Mouse (Mus musculus): ENCODE data around the gene Scfd2. TPM values are rescaled to one million over a fixed set of nuclear protein-coding genes. Genes with fewer than 3 reads are reported as not detected.

The Scfd2 gene
- 20.2 and 21.6 TPM in 2 replicates for polyA plus RNA-seq (2016; fragmentation: Nextera tagmentation; extraction: Ambion mirVana)

DNA sequence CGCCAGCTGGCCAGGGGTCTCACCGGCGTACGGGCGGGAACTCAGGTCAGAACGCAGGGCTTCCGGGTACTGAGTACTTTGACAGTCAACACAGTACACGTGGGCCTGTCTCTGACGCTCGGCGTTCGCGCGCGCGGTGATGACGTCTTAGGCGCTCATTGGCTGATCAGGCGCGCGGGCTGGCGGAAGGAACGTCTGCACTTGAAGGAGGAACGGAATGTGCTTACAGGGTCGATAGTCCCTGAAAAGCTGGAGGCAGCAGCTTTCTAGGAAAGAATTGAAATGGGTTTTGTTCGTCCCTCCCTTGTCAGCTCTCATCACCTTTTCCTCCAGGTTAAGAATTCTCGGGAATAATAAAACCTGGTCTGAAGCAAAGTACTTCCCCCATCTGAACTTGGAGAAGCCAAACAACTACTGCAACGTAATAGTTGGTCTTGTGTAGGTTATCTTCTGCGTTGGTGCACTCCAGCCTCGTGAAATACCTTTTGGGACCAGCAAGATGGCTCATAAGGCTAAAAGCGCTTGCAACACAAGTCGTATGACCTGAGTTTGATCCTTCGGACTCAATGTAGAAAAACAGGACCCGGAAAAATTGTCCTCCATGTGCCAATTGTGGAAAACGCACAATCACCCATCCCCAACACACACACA is at the start of gene Scfd2:
Gene Scfd2, minus strand, starts transcription at position 130 of the 651 bp plus-strand sequence.
- Histone ChIP-seq H3K27ac (no peak within 1 kb of the TSS), H3K4me2 (replicated peaks) (peak within 1 kb of the TSS; percentile 86), H3K4me1 (peaks cover 22% of the 10 kb centered on the region), H3K9me3 (no peaks in the 10 kb centered on the region), H3K9ac (peak within 1 kb of the TSS; percentile 66), H3K36me3 (no peaks in the 10 kb centered on the region), H3K27me3 (replicated peaks) (no peaks in the 10 kb centered on the region), H3K4me3 (peak within 1 kb of the TSS; percentile 87)
- peak; percentile 85 for ATAC-seq (ENCODE audit: low FRiP score, low read depth)
- WGBS, result 6% methylated on average over 35 of the region's 35 CpGs

GRCm38 (mm10) chr5:74571767-74572166 is 40.2 kb upstream of the Scfd2 start:
- no peaks in the 10 kb centered on the region for H3K4me1 ChIP-seq
- WGBS, result 92% methylated on average over 6 of the region's 6 CpGs
- H3K27me3 ChIP-seq (replicated peaks), result no peaks in the 10 kb centered on the region
- no peaks in the 10 kb centered on the region for H3K9me3 ChIP-seq
- no peak overlapping the region for H3K27ac ChIP-seq
- H3K36me3 ChIP-seq, result peaks cover 18% of the 10 kb centered on the region
- H3K4me2 ChIP-seq (replicated peaks), result no peak overlapping the region
- H3K9ac ChIP-seq, result no peak overlapping the region
- H3K4me3 ChIP-seq, result no peak overlapping the region
- no peak for ATAC-seq (ENCODE audit: low FRiP score, low read depth)

- H3K4me2 ChIP-seq (replicated peaks), result no peak overlapping the region
- no peaks in the 10 kb centered on the region for H3K4me1 ChIP-seq
- 93% methylated on average over 1 of the region's 1 CpGs for WGBS
- no peak overlapping the region for H3K4me3 ChIP-seq
- no peak for ATAC-seq (ENCODE audit: low FRiP score, low read depth)
- H3K9ac ChIP-seq, result no peak overlapping the region
- no peak overlapping the region for H3K27ac ChIP-seq
- no peaks in the 10 kb centered on the region for H3K27me3 ChIP-seq (replicated peaks)
- no peaks in the 10 kb centered on the region for H3K9me3 ChIP-seq
- peaks cover 58% of the 10 kb centered on the region for H3K36me3 ChIP-seq
These were observed 29.6 kb upstream of the Scfd2 start for GRCm38 (mm10) chr5:74561151-74561550.

DNA sequence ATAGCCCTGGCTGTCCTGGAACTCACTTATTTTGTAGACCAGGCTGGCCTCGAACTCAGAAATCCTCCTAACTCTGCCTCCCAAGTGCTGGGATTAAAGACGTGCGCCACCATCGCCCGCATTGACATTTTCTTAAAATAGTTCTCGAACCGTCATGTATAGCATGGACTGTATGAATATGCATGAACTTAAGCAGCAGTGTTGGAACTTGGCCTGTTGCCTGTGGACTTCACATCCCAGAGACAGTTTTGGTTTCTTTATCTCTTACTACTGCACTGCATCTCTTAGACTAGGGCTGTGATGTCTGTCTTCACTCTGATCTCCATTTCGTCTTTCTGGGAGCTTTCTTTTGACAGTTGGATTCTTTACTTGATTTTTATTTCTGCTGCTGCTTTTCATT is 18.0 kb upstream of the Scfd2 start:
- Histone ChIP-seq H3K36me3 (peaks cover 31% of the 10 kb centered on the region), H3K9me3 (no peaks in the 10 kb centered on the region), H3K9ac (no peak overlapping the region), H3K4me1 (no peaks in the 10 kb centered on the region), H3K27me3 (replicated peaks) (no peaks in the 10 kb centered on the region), H3K27ac (no peak overlapping the region), H3K4me2 (replicated peaks) (no peak overlapping the region), H3K4me3 (no peak overlapping the region)
- no peak for ATAC-seq (ENCODE audit: low FRiP score, low read depth)
- WGBS, result 89% methylated on average over 8 of the region's 8 CpGs

GRCm38 (mm10) chr5:74545606-74546005 is 14.0 kb upstream of the Scfd2 start:
- Histone ChIP-seq H3K4me3 (no peak overlapping the region), H3K4me2 (replicated peaks) (no peak overlapping the region), H3K27me3 (replicated peaks) (no peaks in the 10 kb centered on the region), H3K9ac (no peak overlapping the region), H3K9me3 (no peaks in the 10 kb centered on the region), H3K36me3 (peaks cover 31% of the 10 kb centered on the region), H3K27ac (no peak overlapping the region), H3K4me1 (no peaks in the 10 kb centered on the region)
- no peak for ATAC-seq (ENCODE audit: low FRiP score, low read depth)
- 89% methylated on average over 4 of the region's 4 CpGs for WGBS

DNA sequence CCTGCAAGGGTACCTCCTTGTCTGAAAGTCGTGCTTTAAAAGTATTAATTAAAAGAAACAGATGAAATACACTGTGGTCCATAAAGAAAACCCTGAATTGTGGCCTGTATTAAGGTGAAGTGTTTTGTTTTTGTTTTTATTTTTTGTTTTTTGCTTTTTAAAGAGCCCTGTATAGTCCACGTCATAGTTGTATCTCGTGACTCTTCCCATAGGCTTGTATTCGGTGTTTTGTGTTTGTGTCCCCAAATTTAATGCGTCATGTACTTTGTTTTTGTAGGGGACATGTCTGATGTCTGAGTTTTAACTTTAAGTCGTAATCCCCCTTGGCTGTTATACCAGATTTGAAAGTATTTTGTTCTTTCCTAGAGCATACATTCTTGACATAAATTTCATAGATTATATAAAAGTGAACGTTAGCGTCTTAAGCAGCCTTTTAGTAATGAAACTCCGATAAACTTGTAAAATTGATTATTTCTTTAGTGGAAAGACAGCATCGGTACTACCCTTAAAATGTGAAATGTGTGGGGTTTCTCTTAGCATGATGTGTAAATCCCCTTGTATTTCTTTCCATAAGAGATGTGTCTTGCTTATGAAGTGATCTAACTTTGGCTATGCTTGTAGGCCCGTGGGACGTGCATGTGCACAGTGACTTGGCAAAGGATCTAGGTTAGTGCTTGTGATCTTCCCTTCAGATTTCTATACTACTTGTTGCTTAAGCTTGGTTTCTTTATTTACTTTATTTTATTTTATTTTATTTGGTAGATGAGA is 4.8 kb upstream of the Scfd2 start:
- peak overlapping the region; percentile 62 for H3K4me2 ChIP-seq (replicated peaks)
- ATAC-seq (ENCODE audit: low FRiP score, low read depth), result no peak
- H3K9me3 ChIP-seq, result no peaks in the 10 kb centered on the region
- no peaks in the 10 kb centered on the region for H3K27me3 ChIP-seq (replicated peaks)
- H3K9ac ChIP-seq, result peak overlapping the region; percentile 89
- no peak overlapping the region for H3K27ac ChIP-seq
- 50% methylated on average over 12 of the region's 12 CpGs for WGBS
- no peaks in the 10 kb centered on the region; the same call in 1 of the 2 replicates for H3K36me3 ChIP-seq
- H3K4me3 ChIP-seq, result peak overlapping the region; percentile 88
- H3K4me1 ChIP-seq, result peaks cover 18% of the 10 kb centered on the region

DNA sequence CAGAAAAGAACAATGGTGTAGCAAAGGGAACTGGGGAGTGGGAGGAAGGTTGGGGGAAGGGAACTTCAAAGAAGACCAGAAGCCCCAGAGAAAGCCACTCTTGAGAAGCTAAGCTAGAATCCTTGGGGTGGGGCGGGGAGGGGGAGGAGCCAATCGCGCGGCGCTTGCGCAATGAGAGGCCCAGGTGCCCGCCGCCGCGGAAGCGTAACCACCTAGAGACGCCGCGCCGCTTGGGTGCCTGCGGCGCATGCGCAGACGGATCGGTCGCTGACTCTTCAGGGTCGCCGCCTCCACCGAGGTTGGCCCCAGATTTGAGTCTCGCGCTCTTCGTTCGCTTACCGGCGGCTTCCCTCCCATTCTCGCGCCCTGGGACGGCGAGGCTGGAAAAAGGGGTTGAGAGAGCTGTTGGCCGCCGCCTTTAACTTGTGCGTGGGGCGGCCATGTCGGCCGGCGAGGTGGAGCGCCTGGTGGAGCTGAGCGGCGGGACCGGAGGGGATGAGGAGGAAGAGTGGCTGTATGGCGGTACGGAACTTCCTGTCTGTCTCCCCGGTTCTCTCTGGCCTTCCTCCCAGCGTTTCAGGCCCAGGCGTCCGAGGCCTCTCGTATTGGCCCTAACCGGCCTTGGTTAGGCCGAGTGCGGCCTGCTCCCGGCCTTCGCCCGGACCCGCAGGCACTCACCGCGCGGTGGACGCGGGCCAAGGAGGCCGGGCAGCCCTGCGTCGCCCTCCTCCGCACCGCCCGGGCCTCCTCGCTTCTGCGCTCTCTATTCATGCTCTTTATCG is 3.9 kb upstream of the Scfd2 start, which contains the start of gene Fip1l1:
Gene Fip1l1, plus strand, starts transcription at position 210 of the 782 bp plus-strand sequence.
- Histone ChIP-seq H3K36me3 (no peaks in the 10 kb centered on the region; the same call in 1 of the 2 replicates), H3K4me2 (replicated peaks) (peak within 1 kb of the TSS; percentile 62), H3K4me3 (peak within 1 kb of the TSS; percentile 88), H3K27me3 (replicated peaks) (no peaks in the 10 kb centered on the region), H3K9me3 (no peaks in the 10 kb centered on the region), H3K27ac (peak within 1 kb of the TSS; percentile 79), H3K9ac (peak within 1 kb of the TSS; percentile 89), H3K4me1 (peaks cover 24% of the 10 kb centered on the region)
- ATAC-seq (ENCODE audit: low FRiP score, low read depth), result peak; percentile 88
- WGBS, result under 1% methylated on average over 73 of the region's 73 CpGs

DNA sequence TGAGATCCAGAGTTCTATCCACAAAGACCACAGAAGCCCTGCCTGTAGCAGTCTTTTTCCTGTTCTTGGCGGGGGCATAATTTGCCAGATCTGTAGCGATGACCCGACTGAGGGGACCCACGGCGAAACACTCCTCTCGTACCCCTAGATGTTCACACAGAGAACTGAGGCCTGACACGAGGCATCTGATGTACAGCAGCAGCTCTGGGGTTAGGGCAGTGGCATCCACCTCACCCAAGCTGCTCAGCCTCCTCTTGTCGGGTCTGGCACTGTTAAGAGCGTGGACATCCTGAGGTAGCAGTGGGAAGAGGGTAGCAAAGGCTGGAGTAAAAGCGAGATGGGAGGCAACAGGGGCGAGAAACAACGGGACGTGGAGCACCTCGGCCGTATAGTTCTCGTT is 774 bp downstream of the Scfd2 start:
- Histone ChIP-seq H3K27me3 (replicated peaks) (no peaks in the 10 kb centered on the region), H3K27ac (no peak overlapping the region), H3K9ac (peak overlapping the region; percentile 66), H3K9me3 (no peaks in the 10 kb centered on the region), H3K4me2 (replicated peaks) (peak overlapping the region; percentile 86), H3K4me1 (peaks cover 15% of the 10 kb centered on the region), H3K4me3 (peak overlapping the region; percentile 87), H3K36me3 (no peaks in the 10 kb centered on the region)
- no peak for ATAC-seq (ENCODE audit: low FRiP score, low read depth)
- WGBS, result 24% methylated on average over 16 of the region's 16 CpGs

DNA sequence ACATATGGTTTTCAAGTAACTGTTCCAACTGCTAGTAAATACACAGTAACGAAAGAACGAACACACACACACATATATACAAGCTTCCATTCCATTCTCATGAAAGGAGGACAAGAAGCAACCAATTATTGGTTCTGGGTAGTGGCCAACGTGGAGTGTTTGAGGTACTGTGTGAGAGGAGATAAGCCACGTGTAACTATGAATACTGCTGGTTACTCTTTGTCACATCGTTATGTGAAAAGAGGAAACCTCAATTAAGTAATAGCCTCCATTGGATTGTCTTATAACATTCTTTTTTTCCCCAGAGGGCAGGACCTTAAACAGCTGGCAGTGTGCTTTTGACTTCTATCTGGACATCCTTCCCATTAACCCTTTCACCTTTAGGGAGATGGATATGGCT is 4.5 kb downstream of the Scfd2 start:
- Histone ChIP-seq H3K4me3 (no peak overlapping the region), H3K27ac (no peak overlapping the region), H3K36me3 (no peaks in the 10 kb centered on the region), H3K9me3 (no peaks in the 10 kb centered on the region), H3K4me2 (replicated peaks) (no peak overlapping the region), H3K4me1 (peaks cover 14% of the 10 kb centered on the region), H3K27me3 (replicated peaks) (no peaks in the 10 kb centered on the region), H3K9ac (no peak overlapping the region)
- WGBS, result 85% methylated on average over 5 of the region's 5 CpGs
- no peak for ATAC-seq (ENCODE audit: low FRiP score, low read depth)

GRCm38 (mm10) chr5:74511686-74512085 is 19.9 kb downstream of the Scfd2 start:
- no peak overlapping the region for H3K9ac ChIP-seq
- ATAC-seq (ENCODE audit: low FRiP score, low read depth), result no peak
- H3K4me1 ChIP-seq, result no peaks in the 10 kb centered on the region
- no peak overlapping the region for H3K4me2 ChIP-seq (replicated peaks)
- H3K27me3 ChIP-seq (replicated peaks), result no peaks in the 10 kb centered on the region
- no peak overlapping the region for H3K4me3 ChIP-seq
- H3K27ac ChIP-seq, result no peak overlapping the region
- no peaks in the 10 kb centered on the region for H3K9me3 ChIP-seq
- H3K36me3 ChIP-seq, result no peaks in the 10 kb centered on the region

GRCm38 (mm10) chr5:74492705-74493104 is 38.9 kb downstream of the Scfd2 start:
- H3K9me3 ChIP-seq, result no peaks in the 10 kb centered on the region
- H3K4me3 ChIP-seq, result no peak overlapping the region
- H3K4me2 ChIP-seq (replicated peaks), result no peak overlapping the region
- 89% methylated on average over 3 of the region's 3 CpGs for WGBS
- H3K4me1 ChIP-seq, result no peaks in the 10 kb centered on the region
- no peak overlapping the region for H3K27ac ChIP-seq
- ATAC-seq (ENCODE audit: low FRiP score, low read depth), result no peak
- H3K36me3 ChIP-seq, result no peaks in the 10 kb centered on the region
- H3K27me3 ChIP-seq (replicated peaks), result no peaks in the 10 kb centered on the region
- H3K9ac ChIP-seq, result no peak overlapping the region

GRCm38 (mm10) chr5:74484646-74485045 is 46.9 kb downstream of the Scfd2 start:
- Histone ChIP-seq H3K9me3 (no peaks in the 10 kb centered on the region), H3K36me3 (no peaks in the 10 kb centered on the region), H3K4me1 (peaks cover 6% of the 10 kb centered on the region; the same call in 1 of the 2 replicates), H3K27ac (no peak overlapping the region), H3K4me2 (replicated peaks) (no peak overlapping the region), H3K27me3 (replicated peaks) (no peaks in the 10 kb centered on the region), H3K9ac (no peak overlapping the region), H3K4me3 (no peak overlapping the region)
- 87% methylated on average over 4 of the region's 4 CpGs for WGBS
- no peak for ATAC-seq (ENCODE audit: low FRiP score, low read depth)

Data from neural tube, embryonic 12.5 days (tissue).